Mouse (Mus musculus) C2C12 (cell line): ENCODE results near the gene Kansl1l.

ENCODE experiments used
- CEBPB ChIP-seq: IDR thresholded peaks from one replicate; pipeline ENCODE4 v1.6.1; 2011; ENCODE audit warnings: low read depth, mild to moderate bottlenecking, control low read depth, moderate library complexity
- CTCF ChIP-seq: IDR thresholded peaks from one replicate; pipeline ENCODE4 v1.5.1; 2011; ENCODE audit not compliant: control insufficient read depth, insufficient read depth, insufficient read length
- FOSL1 ChIP-seq: IDR thresholded peaks from one replicate; pipeline ENCODE4 v1.8.0; 2011; ENCODE audit warnings: mild to moderate bottlenecking, low read length; ENCODE audit not compliant: poor library complexity, insufficient read depth, severe bottlenecking
- MAX ChIP-seq: IDR thresholded peaks from one replicate; pipeline ENCODE4 v1.6.1; 2011; ENCODE audit warnings: mild to moderate bottlenecking, control low read depth
- MYOD1 ChIP-seq: IDR thresholded peaks from one replicate; pipeline ENCODE4 v1.6.1; 2011; ENCODE audit warnings: low read depth; ENCODE audit not compliant: control insufficient read depth, insufficient read length
- MYOG ChIP-seq: IDR thresholded peaks from one replicate; pipeline ENCODE4 v1.6.1; 2011; ENCODE audit not compliant: control insufficient read depth, insufficient read length; ENCODE audit errors: extremely low read depth
- USF1 ChIP-seq: IDR thresholded peaks from one replicate; pipeline ENCODE4 v1.6.1; 2011; ENCODE audit warnings: low read depth, mild to moderate bottlenecking, control low read depth, moderate library complexity

DNA sequence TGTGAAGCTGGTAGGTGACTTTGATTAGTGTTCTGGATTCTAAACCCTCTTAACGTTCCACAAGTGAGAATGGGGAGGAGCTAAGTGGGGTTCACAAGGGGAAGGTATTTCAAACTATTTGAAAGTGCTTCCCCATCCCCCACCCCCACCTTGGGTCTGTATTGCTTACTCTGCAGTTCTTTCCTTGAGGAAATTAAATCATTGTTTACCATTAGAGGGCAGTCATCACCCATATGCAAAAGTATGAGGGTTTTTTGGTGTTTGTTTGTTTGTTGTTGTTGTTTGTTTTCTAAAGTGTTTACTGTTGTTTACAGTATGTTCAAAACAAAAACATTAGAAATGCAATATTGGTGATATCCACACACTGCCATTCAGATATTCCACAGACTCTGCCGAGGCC is 138.7 kb downstream of the Kansl1l start:
- no peak for TF ChIP-seq MYOD1
- no peak for TF ChIP-seq CTCF
- no peak for TF ChIP-seq USF1
- TF ChIP-seq MAX = no peak
- no peak for TF ChIP-seq MYOG
- no peak for TF ChIP-seq FOSL1
- no peak for TF ChIP-seq CEBPB
